Mouse (Mus musculus) heart, adult 2 months (tissue): ENCODE data around the gene Fxyd6. TPM values are rescaled to one million over a fixed set of nuclear protein-coding genes. Genes with fewer than 3 reads are reported as not detected.

Experiments used
- DNase-seq, 2 experiments: peaks; one replicate each; pipeline ENCODE4 v3.0.0; 2021
- H3K27ac ChIP-seq: fragments of 200-600 bp; 2 replicates; pipeline ENCODE4 v1.8.1; 2022
- H3K27me3 ChIP-seq: fragments of 200-500 bp; 2 replicates; pipeline ENCODE4 v1.6.1; 2012; ENCODE audit warnings: mild to moderate bottlenecking, low read length, inconsistent platforms, mixed read lengths; ENCODE audit not compliant: control insufficient read depth, insufficient read depth
- H3K36me3 ChIP-seq: fragments of 200-500 bp; 2 replicates; pipeline ENCODE4 v1.6.1; 2012; ENCODE audit warnings: low read length, inconsistent platforms; ENCODE audit not compliant: control insufficient read depth, insufficient read depth
- H3K4me1 ChIP-seq: fragments of 200-500 bp; 2 replicates; pipeline ENCODE4 v1.6.1; 2011; ENCODE audit warnings: low read length; ENCODE audit not compliant: control insufficient read depth, insufficient read depth
- H3K4me3 ChIP-seq: fragments of 200-600 bp; 2 replicates; pipeline ENCODE4 v1.8.1; 2022
- H3K79me2 ChIP-seq: fragments of 200-500 bp; replicated peaks from 2 replicates; pipeline ENCODE4 v1.6.1; 2012; ENCODE audit warnings: mild to moderate bottlenecking, inconsistent platforms, low read length, moderate library complexity, mixed read lengths; ENCODE audit not compliant: control insufficient read depth, insufficient read depth
- H3K9ac ChIP-seq: fragments of 200-500 bp; 2 replicates; pipeline ENCODE4 v1.6.1; 2012; ENCODE audit warnings: low read depth, mild to moderate bottlenecking, control low read depth, inconsistent platforms, low read length, mixed read lengths
- CTCF ChIP-seq: fragments of 200-600 bp; IDR thresholded peaks from 2 replicates; pipeline ENCODE4 v1.8.1; 2022; ENCODE audit warnings: antibody characterized with exemption, mild to moderate bottlenecking, moderate library complexity
- EP300 ChIP-seq: fragments of 200-500 bp; IDR thresholded peaks from 2 replicates; pipeline ENCODE4 v1.6.1; 2011; ENCODE audit warnings: low read depth, low read length, control low read depth; ENCODE audit not compliant: insufficient read depth
- POLR2A ChIP-seq: fragments of 200-500 bp; IDR thresholded peaks from 2 replicates; pipeline ENCODE4 v1.6.1; 2011; ENCODE audit warnings: mild to moderate bottlenecking, low read depth, low read length, control low read depth; ENCODE audit not compliant: insufficient read depth
- WGBS: fragments of 180-500 bp; shearing (Covaris S2); methylation state at CpG from one replicate; pipeline ENCODE4 v1.1.7; 2018; 5-methylcytosine and 5-hydroxymethylcytosine counted together
- intact Hi-C: fragments of 180-260 bp; cut with DNase I; formaldehyde crosslinking; loops from one replicate; pipeline ENCODE4 v1.15.1; 2025
- polyA plus RNA-seq: library from polyadenylated mRNA; depleted of rRNA; stranded (reverse); fragments of >200 nt; gene quantifications from 2 replicates; pipeline ENCODE4 v1.2.3, GENCODE M21; 2012
- total RNA-seq, 2 experiments: library from RNA; stranded (reverse); gene quantifications; 2 replicates each; pipeline ENCODE4 v1.2.3; 2021

Gene Fxyd6
- total and polyA plus RNA-seq, 3 experiments: 13.8 to 40.8 (median 14.2) TPM

GRCm38 (mm10) chr9:45388385-45388994, 18.5 kb downstream of the Fxyd6 start:
- H3K36me3 ChIP-seq: no peaks in the 10 kb centered on the region
- no peak overlapping the region for H3K27ac ChIP-seq
- H3K9ac ChIP-seq: no peak overlapping the region
- no peaks in the 10 kb centered on the region for H3K4me1 ChIP-seq
- DNase-seq: peak; percentile 82 to 90
- H3K4me3 ChIP-seq: no peak overlapping the region
- H3K79me2 ChIP-seq: no peaks in the 10 kb centered on the region
- 36% methylated on average over 12 of the region's 12 CpGs for WGBS
- TF ChIP-seq CTCF: no peak; the same call in none of the 2 replicates
- peak; percentile 96; the same call in 1 of the 2 replicates for TF ChIP-seq EP300
- intact Hi-C loops: loop anchor here (1.0 kb wide), 3 partner anchors 43 to 167 kb away; no protein-coding TSS in a partner anchor
- no peaks in the 10 kb centered on the region for H3K27me3 ChIP-seq

- Histone ChIP-seq H3K4me1 (no peaks in the 10 kb centered on the region), H3K27me3 (no peaks in the 10 kb centered on the region), H3K27ac (no peak overlapping the region), H3K36me3 (no peaks in the 10 kb centered on the region), H3K4me3 (no peak overlapping the region), H3K9ac (no peak overlapping the region), H3K79me2 (no peaks in the 10 kb centered on the region)
- no peak for TF ChIP-seq POLR2A
- intact Hi-C loops: no loop called here
- DNase-seq: no peak
- WGBS: 81% methylated on average over 8 of the region's 8 CpGs
Observed at GRCm38 (mm10) chr9:45389596-45389995, 19.6 kb downstream of the Fxyd6 start.

GRCm38 (mm10) chr9:45391299-45391698, 21.3 kb downstream of the Fxyd6 start:
- no peak overlapping the region for H3K4me3 ChIP-seq
- no peaks in the 10 kb centered on the region for H3K27me3 ChIP-seq
- no peaks in the 10 kb centered on the region for H3K36me3 ChIP-seq
- TF ChIP-seq EP300: no peak
- TF ChIP-seq POLR2A: no peak
- no peak for TF ChIP-seq CTCF
- no peak overlapping the region for H3K9ac ChIP-seq
- no peak for DNase-seq
- 86% methylated on average over 7 of the region's 7 CpGs for WGBS
- no peaks in the 10 kb centered on the region for H3K4me1 ChIP-seq
- intact Hi-C loops: no loop called here
- no peak overlapping the region for H3K27ac ChIP-seq
- H3K79me2 ChIP-seq: no peaks in the 10 kb centered on the region

- no peaks in the 10 kb centered on the region for H3K36me3 ChIP-seq
- no peak overlapping the region for H3K27ac ChIP-seq
- WGBS: 73% methylated on average over 6 of the region's 6 CpGs
- H3K4me1 ChIP-seq: no peaks in the 10 kb centered on the region
- no peaks in the 10 kb centered on the region for H3K27me3 ChIP-seq
- H3K79me2 ChIP-seq: no peaks in the 10 kb centered on the region
- H3K9ac ChIP-seq: no peak overlapping the region
- no peak for TF ChIP-seq EP300
- no peak for TF ChIP-seq CTCF
- no peak for TF ChIP-seq POLR2A
- no peak for DNase-seq
- intact Hi-C loops: no loop called here
- no peak overlapping the region for H3K4me3 ChIP-seq
Observed at GRCm38 (mm10) chr9:45395218-45395617, 25.2 kb downstream of the Fxyd6 start.

- DNase-seq: no peak
- no peak overlapping the region for H3K9ac ChIP-seq
- H3K4me3 ChIP-seq: no peak overlapping the region
- peak overlapping the region; percentile 23; the same call in 1 of the 2 replicates for H3K27ac ChIP-seq
- 61% methylated on average over 3 of the region's 3 CpGs for WGBS
- no peaks in the 10 kb centered on the region for H3K79me2 ChIP-seq
- TF ChIP-seq EP300: no peak
- no peak for TF ChIP-seq CTCF
- no peak for TF ChIP-seq POLR2A
- no peaks in the 10 kb centered on the region for H3K36me3 ChIP-seq
- intact Hi-C loops: no loop called here
- no peaks in the 10 kb centered on the region for H3K27me3 ChIP-seq
- H3K4me1 ChIP-seq: no peaks in the 10 kb centered on the region
Observed at GRCm38 (mm10) chr9:45395796-45396195, 25.8 kb downstream of the Fxyd6 start.

- Histone ChIP-seq H3K36me3 (no peaks in the 10 kb centered on the region), H3K4me1 (no peaks in the 10 kb centered on the region), H3K27ac (no peak overlapping the region), H3K79me2 (no peaks in the 10 kb centered on the region), H3K4me3 (no peak overlapping the region), H3K27me3 (no peaks in the 10 kb centered on the region), H3K9ac (no peak overlapping the region)
- TF ChIP-seq POLR2A (no peak), EP300 (no peak), CTCF (no peak)
- no peak for DNase-seq
- 75% methylated on average over 1 of the region's 1 CpGs for WGBS
- intact Hi-C loops: no loop called here
Observed at GRCm38 (mm10) chr9:45398336-45398735, 28.4 kb downstream of the Fxyd6 start.
